Mouse (Mus musculus) thymus, adult 2 months (tissue): ENCODE measurements around the gene Nt5dc2. TPM values are rescaled to one million over a fixed set of nuclear protein-coding genes. Genes with fewer than 3 reads are reported as not detected.

Experiments used
- DNase-seq: peaks from one replicate; pipeline ENCODE4 v3.0.0; 2021
- H3K27ac ChIP-seq: fragments of 200-500 bp; 2 replicates; pipeline ENCODE4 v1.5.1; 2012; ENCODE audit warnings: low read length, control low read depth; ENCODE audit not compliant: control insufficient read depth, insufficient read depth
- H3K27me3 ChIP-seq: fragments of 200-500 bp; 2 replicates; pipeline ENCODE4 v1.6.1; 2012; ENCODE audit warnings: mild to moderate bottlenecking, low read length, moderate library complexity, mixed read lengths; ENCODE audit not compliant: control insufficient read depth, insufficient read depth
- H3K36me3 ChIP-seq: fragments of 200-500 bp; 2 replicates; pipeline ENCODE4 v1.6.1; 2012; ENCODE audit warnings: mild to moderate bottlenecking, low read length, moderate library complexity; ENCODE audit not compliant: control insufficient read depth, insufficient read depth
- H3K4me1 ChIP-seq: fragments of 200-500 bp; replicated peaks from 2 replicates; pipeline ENCODE4 v1.6.1; 2012; ENCODE audit warnings: low read length; ENCODE audit not compliant: control insufficient read depth, insufficient read depth
- H3K4me3 ChIP-seq: fragments of 200-500 bp; 2 replicates; pipeline ENCODE4 v1.5.1; 2012; ENCODE audit warnings: mild to moderate bottlenecking, low read length, control low read depth, moderate library complexity; ENCODE audit not compliant: control insufficient read depth, insufficient read depth
- CTCF ChIP-seq: fragments of 200-500 bp; IDR thresholded peaks from 2 replicates; pipeline ENCODE4 v1.5.1; 2012; ENCODE audit warnings: mild to moderate bottlenecking, control low read depth, low read length, moderate library complexity, borderline replicate concordance; ENCODE audit not compliant: control insufficient read depth, poor library complexity, insufficient read depth; ENCODE audit errors: extremely low read depth
- POLR2A ChIP-seq: fragments of 200-500 bp; IDR thresholded peaks from 2 replicates; pipeline ENCODE4 v1.6.1; 2012; ENCODE audit warnings: mild to moderate bottlenecking, low read length, control low read depth, moderate library complexity; ENCODE audit not compliant: control insufficient read depth, poor library complexity, insufficient read depth; ENCODE audit errors: extremely low read depth
- WGBS: fragments of 180-500 bp; shearing (Covaris S2); methylation state at CpG from one replicate; pipeline ENCODE4 v1.1.7; 2018; 5-methylcytosine and 5-hydroxymethylcytosine counted together
- polyA plus RNA-seq: library from polyadenylated mRNA; depleted of rRNA; stranded (reverse); fragments of >200 nt; gene quantifications from 2 replicates; pipeline ENCODE4 v1.2.3, GENCODE M21; 2012

The Nt5dc2 gene
- polyA plus RNA-seq, 1 experiment, result 220 TPM

DNA sequence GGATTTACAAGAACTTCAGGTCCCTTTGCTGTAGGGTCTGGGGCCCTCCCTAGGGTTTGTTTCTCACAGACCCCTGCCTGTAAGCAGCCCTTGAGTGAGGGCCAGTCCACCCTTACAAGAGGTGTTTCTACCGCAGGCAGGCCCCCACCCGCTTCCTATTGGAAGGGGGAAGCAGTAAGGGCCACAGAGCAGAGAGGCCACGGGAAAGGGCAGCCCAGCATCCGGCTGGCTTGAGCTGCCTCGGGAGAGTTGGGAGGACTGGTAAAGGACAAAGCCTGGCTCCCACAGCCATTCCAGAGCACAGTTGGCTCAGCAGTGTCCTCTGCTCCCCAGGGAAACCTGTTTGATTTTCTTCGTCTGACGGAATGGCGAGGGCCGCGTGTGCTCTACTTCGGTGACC lies 6.9 kb downstream of the Nt5dc2 start:
- H3K27me3 ChIP-seq, result no peaks in the 10 kb centered on the region
- no peaks in the 10 kb centered on the region for H3K4me1 ChIP-seq
- H3K36me3 ChIP-seq, result no peaks in the 10 kb centered on the region; the same call in 1 of the 2 replicates
- H3K4me3 ChIP-seq, result no peak overlapping the region
- TF ChIP-seq CTCF, result no peak
- no peak for TF ChIP-seq POLR2A
- DNase-seq, result no peak
- H3K27ac ChIP-seq, result no peak overlapping the region
- WGBS, result 97% methylated on average over 11 of the region's 11 CpGs

- 96% methylated on average over 29 of the region's 35 CpGs for WGBS
- Histone ChIP-seq H3K36me3 (no peaks in the 10 kb centered on the region; the same call in 1 of the 2 replicates), H3K27me3 (no peaks in the 10 kb centered on the region), H3K4me3 (no peak overlapping the region), H3K27ac (no peak overlapping the region), H3K4me1 (no peaks in the 10 kb centered on the region)
- DNase-seq, result no peak
- TF ChIP-seq CTCF, result no peak
- TF ChIP-seq POLR2A, result no peak
These were observed 7.5 kb downstream of the Nt5dc2 start for GRCm38 (mm10) chr14:31138219-31138896.

GRCm38 (mm10) chr14:31138897-31139429 lies 8.1 kb downstream of the Nt5dc2 start:
- no peak overlapping the region for H3K27ac ChIP-seq
- no peaks in the 10 kb centered on the region; the same call in 1 of the 2 replicates for H3K36me3 ChIP-seq
- H3K4me3 ChIP-seq, result no peak overlapping the region
- no peaks in the 10 kb centered on the region for H3K27me3 ChIP-seq
- no peaks in the 10 kb centered on the region for H3K4me1 ChIP-seq
- DNase-seq, result no peak
- 96% methylated on average over 9 of the region's 9 CpGs for WGBS
- TF ChIP-seq CTCF, result no peak
- no peak for TF ChIP-seq POLR2A

- no peaks in the 10 kb centered on the region for H3K27me3 ChIP-seq
- H3K27ac ChIP-seq, result no peak overlapping the region
- no peak overlapping the region for H3K4me3 ChIP-seq
- H3K4me1 ChIP-seq, result no peaks in the 10 kb centered on the region
- DNase-seq, result no peak
- no peaks in the 10 kb centered on the region; the same call in 1 of the 2 replicates for H3K36me3 ChIP-seq
- 58% methylated on average over 12 of the region's 12 CpGs for WGBS
- TF ChIP-seq POLR2A (no peak), CTCF (no peak)
These were observed 8.8 kb downstream of the Nt5dc2 start for GRCm38 (mm10) chr14:31139666-31140065.

DNA sequence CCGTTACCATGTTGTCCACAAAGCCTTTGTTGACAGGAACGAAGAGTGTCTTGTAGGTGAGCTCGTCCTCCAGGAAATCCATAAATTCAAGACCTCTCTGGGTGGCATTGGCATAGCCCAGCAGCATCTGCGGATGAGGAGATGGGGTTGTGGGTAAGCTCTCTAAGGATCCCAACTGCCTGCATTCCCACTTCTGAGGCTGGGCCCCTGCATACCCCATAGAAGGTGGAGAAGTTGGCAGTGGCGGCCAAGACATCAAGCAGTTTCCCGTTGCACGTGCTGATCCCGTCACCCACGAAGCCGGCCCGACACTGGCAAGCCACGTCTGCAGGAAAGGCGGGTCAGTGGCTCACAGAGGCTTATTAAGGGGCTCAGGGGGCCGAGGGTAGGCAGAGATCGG lies 9.3 kb downstream of the Nt5dc2 start:
- no peak overlapping the region for H3K4me3 ChIP-seq
- H3K27ac ChIP-seq, result no peak overlapping the region
- TF ChIP-seq POLR2A, result no peak
- no peak for TF ChIP-seq CTCF
- DNase-seq, result no peak
- H3K27me3 ChIP-seq, result no peaks in the 10 kb centered on the region
- H3K36me3 ChIP-seq, result no peaks in the 10 kb centered on the region; the same call in 1 of the 2 replicates
- H3K4me1 ChIP-seq, result no peaks in the 10 kb centered on the region
- WGBS, result 97% methylated on average over 15 of the region's 15 CpGs

DNA sequence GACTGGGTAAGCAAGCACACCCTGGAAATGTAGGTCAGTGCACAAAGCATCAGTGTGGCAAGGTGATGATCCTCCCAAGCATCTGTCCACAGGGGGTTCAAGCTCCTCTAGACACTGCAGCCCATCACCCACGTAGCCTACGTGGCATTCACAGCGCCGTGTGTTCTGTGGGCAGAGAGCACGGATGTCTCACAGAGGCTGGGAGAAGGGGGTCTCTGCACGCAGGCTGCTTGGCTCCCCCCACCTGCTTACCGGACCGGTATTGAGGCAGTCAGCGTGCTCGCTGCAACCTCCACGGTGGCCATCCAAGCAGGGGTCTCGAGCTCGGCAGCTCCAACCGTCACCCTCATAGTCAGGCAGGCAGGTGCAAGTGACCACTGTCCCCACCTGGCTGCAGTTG lies 10.2 kb downstream of the Nt5dc2 start:
- H3K36me3 ChIP-seq, result no peaks in the 10 kb centered on the region

GRCm38 (mm10) chr14:31145694-31146093 lies 14.8 kb downstream of the Nt5dc2 start:
- H3K4me1 ChIP-seq, result no peaks in the 10 kb centered on the region
- WGBS, result 97% methylated on average over 11 of the region's 11 CpGs

More for the DNA sequence above, 10.2 kb downstream of the Nt5dc2 start:
- 98% methylated on average over 14 of the region's 14 CpGs for WGBS
- no peak overlapping the region for H3K4me3 ChIP-seq
- H3K27me3 ChIP-seq, result no peaks in the 10 kb centered on the region
- no peak for DNase-seq
- TF ChIP-seq CTCF, result no peak
- no peak overlapping the region for H3K27ac ChIP-seq
- H3K4me1 ChIP-seq, result no peaks in the 10 kb centered on the region

More at GRCm38 (mm10) chr14:31145694-31146093, 14.8 kb downstream of the Nt5dc2 start:
- no peak for DNase-seq
- H3K27me3 ChIP-seq, result no peaks in the 10 kb centered on the region
- no peaks in the 10 kb centered on the region for H3K36me3 ChIP-seq
- H3K27ac ChIP-seq, result no peak overlapping the region
- H3K4me3 ChIP-seq, result no peak overlapping the region
- TF ChIP-seq CTCF, result no peak
- TF ChIP-seq POLR2A, result no peak
